Mouse (Mus musculus) thymus, adult 2 months (tissue): Measurements from ENCODE around the gene Lxn. TPM values are rescaled to one million over a fixed set of nuclear protein-coding genes. Genes with fewer than 3 reads are reported as not detected.

Experiments
- DNase-seq: peaks from one replicate; pipeline ENCODE4 v3.0.0; 2021
- H3K27ac ChIP-seq: fragments of 200-500 bp; 2 replicates; pipeline ENCODE4 v1.5.1; 2012; ENCODE audit warnings: low read length, control low read depth; ENCODE audit not compliant: control insufficient read depth, insufficient read depth
- H3K27me3 ChIP-seq: fragments of 200-500 bp; 2 replicates; pipeline ENCODE4 v1.6.1; 2012; ENCODE audit warnings: mild to moderate bottlenecking, low read length, moderate library complexity, mixed read lengths; ENCODE audit not compliant: control insufficient read depth, insufficient read depth
- H3K36me3 ChIP-seq: fragments of 200-500 bp; 2 replicates; pipeline ENCODE4 v1.6.1; 2012; ENCODE audit warnings: mild to moderate bottlenecking, low read length, moderate library complexity; ENCODE audit not compliant: control insufficient read depth, insufficient read depth
- H3K4me1 ChIP-seq: fragments of 200-500 bp; replicated peaks from 2 replicates; pipeline ENCODE4 v1.6.1; 2012; ENCODE audit warnings: low read length; ENCODE audit not compliant: control insufficient read depth, insufficient read depth
- H3K4me3 ChIP-seq: fragments of 200-500 bp; 2 replicates; pipeline ENCODE4 v1.5.1; 2012; ENCODE audit warnings: mild to moderate bottlenecking, low read length, control low read depth, moderate library complexity; ENCODE audit not compliant: control insufficient read depth, insufficient read depth
- CTCF ChIP-seq: fragments of 200-500 bp; IDR thresholded peaks from 2 replicates; pipeline ENCODE4 v1.5.1; 2012; ENCODE audit warnings: mild to moderate bottlenecking, control low read depth, low read length, moderate library complexity, borderline replicate concordance; ENCODE audit not compliant: control insufficient read depth, poor library complexity, insufficient read depth; ENCODE audit errors: extremely low read depth
- POLR2A ChIP-seq: fragments of 200-500 bp; IDR thresholded peaks from 2 replicates; pipeline ENCODE4 v1.6.1; 2012; ENCODE audit warnings: mild to moderate bottlenecking, low read length, control low read depth, moderate library complexity; ENCODE audit not compliant: control insufficient read depth, poor library complexity, insufficient read depth; ENCODE audit errors: extremely low read depth
- WGBS: fragments of 180-500 bp; shearing (Covaris S2); methylation state at CpG from one replicate; pipeline ENCODE4 v1.1.7; 2018; 5-methylcytosine and 5-hydroxymethylcytosine counted together
- polyA plus RNA-seq: library from polyadenylated mRNA; depleted of rRNA; stranded (reverse); fragments of >200 nt; gene quantifications from 2 replicates; pipeline ENCODE4 v1.2.3, GENCODE M21; 2012; rRNA removed

The Lxn gene
- polyA plus RNA-seq: 45.3 and 51.5 TPM in 2 replicates

GRCm38 (mm10) chr3:67463450-67464372 lies at the start of gene Lxn:
Gene Lxn (minus strand): TSS chr3:67463926.
- H3K4me1 ChIP-seq: peaks cover 8% of the 10 kb centered on the region
- TF ChIP-seq CTCF: 0 out of 2 replicates have a peak, but pooled peaks have one; percentile 23
- 0 out of 2 replicates have a peak, but pooled peaks have one; percentile 34 for TF ChIP-seq POLR2A
- peak within 1 kb of the TSS; percentile 93 for H3K4me3 ChIP-seq
- no peak within 1 kb of the TSS for H3K27ac ChIP-seq
- no peaks in the 10 kb centered on the region for H3K27me3 ChIP-seq
- peak; percentile 57 for DNase-seq
- peaks cover 13% of the 10 kb centered on the region for H3K36me3 ChIP-seq
- 1% methylated on average over 43 of the region's 43 CpGs for WGBS

DNA sequence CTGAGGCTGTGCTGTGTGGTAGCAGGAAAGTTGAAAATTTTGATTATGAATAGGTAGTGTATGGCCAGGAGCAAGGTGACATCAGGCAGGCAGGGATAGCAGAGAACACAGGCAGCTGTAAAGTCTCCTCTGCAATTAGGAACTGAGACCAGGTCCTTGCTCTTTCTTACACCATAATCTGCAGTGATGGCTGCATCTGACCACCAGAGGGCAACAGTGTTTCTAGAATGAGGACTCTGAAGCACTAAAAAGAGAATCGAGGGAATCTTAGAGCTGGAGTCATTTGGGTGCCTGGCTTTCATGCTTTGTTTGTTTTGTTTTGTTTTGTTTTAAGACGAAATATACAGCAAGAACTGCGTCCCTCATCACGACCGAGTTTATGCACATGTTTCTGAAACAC lies 49.1 kb upstream of the Lxn start:
- TF ChIP-seq CTCF (no peak), POLR2A (no peak)
- WGBS: 3% methylated on average over 5 of the region's 5 CpGs
- DNase-seq: peak; percentile 56
- no peak overlapping the region for H3K4me3 ChIP-seq
- H3K36me3 ChIP-seq: no peaks in the 10 kb centered on the region
- no peak overlapping the region for H3K27ac ChIP-seq
- no peaks in the 10 kb centered on the region for H3K4me1 ChIP-seq
- H3K27me3 ChIP-seq: no peaks in the 10 kb centered on the region; the same call in 1 of the 2 replicates

DNA sequence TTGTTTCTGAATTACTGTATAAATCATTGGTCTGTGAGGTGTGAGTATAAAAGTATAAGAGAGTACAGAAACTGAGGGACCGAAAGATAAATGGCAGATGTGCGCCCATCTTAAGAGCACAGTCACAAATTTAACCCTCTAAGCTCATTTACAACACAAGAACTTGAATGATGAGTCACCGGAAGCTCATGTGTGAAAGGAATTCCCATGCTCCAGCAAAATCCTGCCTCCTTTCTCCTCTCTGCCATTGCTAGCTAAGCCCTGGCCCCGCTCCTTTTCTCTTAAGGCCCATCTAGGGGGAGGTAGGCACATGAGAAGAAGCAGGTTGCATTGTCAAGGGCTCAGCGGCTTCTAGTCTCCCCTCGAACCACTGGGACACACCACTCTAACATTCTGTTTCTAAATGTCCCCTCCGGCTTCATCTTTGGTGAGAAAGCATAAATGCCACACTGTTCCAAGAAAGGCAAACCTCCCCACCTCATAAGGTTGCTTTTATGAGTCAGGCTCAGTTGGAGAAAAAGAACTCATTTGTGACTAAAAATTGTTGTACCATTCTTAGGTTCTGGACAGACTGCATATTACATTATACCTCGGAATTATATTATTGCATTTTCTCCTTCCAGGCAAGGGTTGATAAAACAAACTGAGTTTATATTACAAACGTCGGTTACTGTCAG lies 44.6 kb upstream of the Lxn start:
- no peak for TF ChIP-seq POLR2A
- TF ChIP-seq CTCF: no peak
- 91% methylated on average over 10 of the region's 10 CpGs for WGBS
- Histone ChIP-seq H3K36me3 (no peaks in the 10 kb centered on the region), H3K27me3 (no peaks in the 10 kb centered on the region), H3K4me1 (no peaks in the 10 kb centered on the region), H3K27ac (no peak overlapping the region), H3K4me3 (no peak overlapping the region)
- DNase-seq: no peak

GRCm38 (mm10) chr3:67505286-67505685 lies 41.6 kb upstream of the Lxn start:
- Histone ChIP-seq H3K36me3 (no peaks in the 10 kb centered on the region), H3K27me3 (no peaks in the 10 kb centered on the region), H3K4me1 (no peaks in the 10 kb centered on the region), H3K4me3 (no peak overlapping the region), H3K27ac (no peak overlapping the region)
- 92% methylated on average over 2 of the region's 2 CpGs for WGBS
- DNase-seq: no peak
- no peak for TF ChIP-seq CTCF
- TF ChIP-seq POLR2A: no peak

- no peaks in the 10 kb centered on the region for H3K36me3 ChIP-seq
- DNase-seq: no peak
- no peak overlapping the region for H3K27ac ChIP-seq
- H3K4me3 ChIP-seq: no peak overlapping the region
- H3K4me1 ChIP-seq: no peaks in the 10 kb centered on the region
- H3K27me3 ChIP-seq: no peaks in the 10 kb centered on the region
- whole genome bisulfite sequencing: 42% methylated on average over 3 of the region's 3 CpGs
- TF ChIP-seq CTCF: no peak
- TF ChIP-seq POLR2A: no peak
Observed at GRCm38 (mm10) chr3:67503878-67504277, 40.2 kb upstream of the Lxn start.

DNA sequence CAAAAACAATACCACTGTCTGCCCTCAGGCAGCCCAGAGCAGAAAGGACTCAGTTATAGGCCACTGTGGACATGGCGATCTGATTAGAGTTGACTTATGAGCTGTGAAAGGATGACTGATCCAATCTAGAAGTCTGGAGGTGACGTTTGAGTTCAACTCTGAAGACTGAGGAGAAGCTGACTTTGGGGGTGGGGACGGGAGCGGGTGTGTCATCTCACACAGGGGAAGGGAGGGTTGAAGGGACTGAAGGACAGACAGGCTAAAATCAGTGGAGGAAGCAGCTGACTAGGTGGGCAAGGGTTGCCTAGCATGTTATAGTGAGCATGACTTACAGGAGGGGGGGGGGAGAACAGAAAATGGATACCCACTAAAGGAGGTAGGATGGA lies 35.7 kb upstream of the Lxn start:
- 93% methylated on average over 4 of the region's 4 CpGs for WGBS
- no peak for DNase-seq
- Histone ChIP-seq H3K36me3 (no peaks in the 10 kb centered on the region), H3K4me3 (no peak overlapping the region), H3K4me1 (no peaks in the 10 kb centered on the region), H3K27ac (no peak overlapping the region), H3K27me3 (no peaks in the 10 kb centered on the region)
- TF ChIP-seq POLR2A (no peak), CTCF (no peak)
